Mouse (Mus musculus) heart, postnatal 14 days (tissue): ENCODE measurements around the gene Pacs2. TPM values are rescaled to one million over a fixed set of nuclear protein-coding genes. Genes with fewer than 3 reads are reported as not detected.
A peak's percentile ranks its signal among the peaks of the same experiment; 100 is the strongest.

Experiments
- DNase-seq, 2 experiments: peaks; one replicate each; pipeline ENCODE4 v3.0.0; 2021 to 2022
- intact Hi-C: fragments of 180-260 bp; cut with DNase I; formaldehyde crosslinking; loops from one replicate; pipeline ENCODE4 v1.15.1; 2025
- total RNA-seq, 2 experiments: library from RNA; stranded (reverse); gene quantifications; 2 replicates each; pipeline ENCODE4 v1.2.3; 2021

The Pacs2 gene
- total RNA-seq, 2 experiments from 2014 or later, result 29.0 to 32.1 TPM

DNA sequence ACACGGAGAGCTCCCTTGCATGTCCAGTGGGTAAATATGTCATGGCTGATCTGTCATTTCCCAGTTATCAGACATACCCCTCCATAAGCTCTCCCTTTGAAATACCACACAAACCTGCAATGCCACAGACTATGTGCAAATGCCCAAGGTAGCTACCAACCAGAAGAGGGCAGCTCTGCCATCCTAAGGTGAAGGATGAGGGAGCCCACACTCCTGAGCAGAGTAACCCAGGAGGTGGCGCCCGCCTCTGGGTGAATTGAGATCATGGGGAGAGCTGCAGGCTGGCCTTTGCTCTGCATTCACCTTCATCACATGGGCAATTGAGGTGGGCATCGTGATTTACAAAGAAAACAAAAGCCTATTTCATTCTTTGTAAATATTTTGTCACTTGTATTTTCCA, 9.3 kb upstream of the Pacs2 start:
- peak; percentile 68 to 77 for DNase-seq

DNA sequence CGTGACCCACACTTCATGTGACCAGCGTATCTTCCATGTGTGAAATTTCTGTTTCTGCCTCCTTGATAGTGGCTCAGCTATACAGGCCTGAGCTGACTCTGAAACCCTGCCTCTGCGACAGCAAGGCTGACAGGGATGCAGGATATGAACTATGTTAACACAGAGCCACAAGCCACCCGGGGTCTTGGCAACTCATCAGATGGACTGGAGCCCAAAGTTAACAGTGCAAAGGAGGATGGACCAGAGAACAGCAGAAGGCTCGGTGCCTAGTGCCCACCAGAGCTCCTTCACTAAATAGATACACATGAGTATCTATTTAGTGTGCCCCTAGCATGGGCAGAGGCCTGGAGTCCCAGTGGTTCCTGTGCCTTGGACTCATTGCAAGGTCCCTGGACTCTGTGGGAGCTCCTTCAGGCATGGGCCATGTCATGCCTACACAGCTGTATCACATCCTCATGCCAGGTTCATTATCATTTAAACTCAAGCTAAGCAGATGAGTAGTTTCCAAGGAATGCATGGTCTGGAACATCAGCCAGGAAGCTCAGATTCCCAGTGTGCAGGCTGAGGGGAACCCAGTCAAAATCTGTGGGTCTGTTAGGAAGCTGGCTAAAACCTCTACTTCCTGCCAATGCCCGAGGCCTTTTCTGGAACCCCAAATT, 2.5 kb upstream of the Pacs2 start:
- DNase-seq, result peak; percentile 29 to 60
- intact Hi-C loops, result no loop called here

More for the DNA sequence above, 9.3 kb upstream of the Pacs2 start:
- intact Hi-C loops, result loop anchor here (2.0 kb wide), 3 partner anchors 40 to 150 kb away; no protein-coding TSS in a partner anchor

DNA sequence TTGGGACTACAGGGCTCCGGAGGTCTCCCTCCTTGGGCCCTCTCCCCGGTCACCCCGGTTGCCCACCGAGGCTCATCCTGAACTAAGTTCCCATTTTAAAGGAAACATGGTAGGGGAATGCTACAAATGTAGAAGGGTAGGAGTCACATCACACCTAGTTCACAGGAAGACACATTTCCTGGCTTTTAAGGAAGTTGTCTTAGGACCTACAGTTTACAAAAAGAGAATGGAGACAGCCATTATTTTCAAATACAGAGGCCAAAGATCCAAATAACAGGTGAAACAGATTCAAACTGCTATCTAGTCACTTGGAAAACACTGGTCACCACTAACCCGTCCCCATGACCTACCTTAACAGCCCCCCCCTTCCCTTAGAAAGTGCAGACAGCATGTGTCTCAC, 1.9 kb upstream of the Pacs2 start:
- no peak for DNase-seq
- intact Hi-C loops, result no loop called here

DNA sequence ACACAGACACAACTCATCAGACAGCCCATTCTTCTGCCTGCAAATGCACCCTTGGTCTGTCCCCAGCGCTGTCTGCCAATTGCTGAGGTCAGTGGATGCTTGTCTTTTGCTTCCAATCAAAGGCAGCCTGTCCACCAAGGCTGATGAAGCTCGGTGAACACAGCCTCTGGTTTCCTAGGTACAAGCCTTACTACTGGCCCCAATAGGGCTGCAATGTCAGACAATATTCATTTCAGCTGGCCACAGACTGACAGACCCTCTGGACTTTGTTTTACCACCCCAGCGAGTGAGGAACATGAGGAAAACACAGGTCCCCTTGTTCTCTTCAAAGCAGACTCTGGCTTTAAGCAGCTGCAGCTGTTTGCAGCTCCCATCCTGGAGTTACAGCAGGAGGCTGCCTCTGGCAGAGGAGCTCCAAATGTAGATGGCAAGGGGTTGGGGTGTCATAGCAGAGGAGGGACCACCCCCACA, 1.3 kb upstream of the Pacs2 start:
- peak; percentile 39 to 55 for DNase-seq

DNA sequence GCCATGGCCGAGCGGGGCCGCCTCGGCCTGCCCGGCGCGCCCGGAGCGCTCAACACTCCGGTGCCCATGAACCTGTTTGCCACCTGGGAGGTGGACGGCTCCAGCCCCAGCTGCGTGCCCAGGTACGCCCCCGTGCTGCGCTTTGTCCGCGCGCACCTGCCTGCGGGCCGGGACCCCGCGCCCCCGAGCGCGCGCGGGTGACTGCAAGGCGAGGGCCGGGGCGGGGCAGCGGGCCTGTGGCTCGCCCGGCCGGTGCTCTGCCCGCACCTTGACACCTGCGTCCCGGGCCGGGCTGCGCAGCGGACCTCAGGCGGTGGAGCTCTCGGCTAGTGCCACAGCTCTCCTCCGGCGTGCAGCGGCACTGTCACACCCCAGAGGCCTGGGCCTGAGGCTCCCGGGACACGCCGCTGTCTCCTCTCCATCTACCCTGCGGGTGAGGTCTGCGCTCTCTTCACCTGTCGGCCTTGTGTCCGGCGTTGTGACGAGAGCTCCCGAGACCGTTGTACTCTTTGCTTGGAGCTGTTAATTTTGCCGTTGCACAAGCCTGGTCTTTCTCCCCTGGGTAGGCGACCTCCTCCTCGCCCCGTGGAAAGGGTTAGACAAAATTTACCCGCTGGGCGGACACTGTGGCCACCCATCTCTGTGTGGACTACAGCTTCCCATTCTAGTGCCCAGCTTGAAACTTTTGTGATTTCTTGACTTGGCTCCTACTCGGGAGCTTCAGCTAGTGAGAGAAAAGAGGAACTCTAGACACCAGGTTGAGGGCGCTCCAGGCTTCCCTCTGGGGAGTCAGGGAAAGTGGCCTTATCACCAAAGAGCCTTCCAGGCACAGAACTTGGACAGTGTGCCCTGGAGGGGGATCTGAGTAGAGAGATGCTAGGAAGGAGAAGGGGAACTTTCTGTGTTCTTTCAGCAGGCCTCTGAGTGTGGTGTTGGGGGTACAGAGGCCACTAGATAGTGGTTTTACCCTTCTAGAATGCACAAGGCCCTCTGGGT, 551 bp downstream of the Pacs2 start:
- DNase-seq, result peak; percentile 37 to 38
- intact Hi-C loops, result loop anchor here (2.0 kb wide), 1 partner anchor 60 kb away; the partner anchor contains the start of gene Tex22

More for the DNA sequence above, 1.3 kb upstream of the Pacs2 start:
- intact Hi-C loops, result no loop called here

DNA sequence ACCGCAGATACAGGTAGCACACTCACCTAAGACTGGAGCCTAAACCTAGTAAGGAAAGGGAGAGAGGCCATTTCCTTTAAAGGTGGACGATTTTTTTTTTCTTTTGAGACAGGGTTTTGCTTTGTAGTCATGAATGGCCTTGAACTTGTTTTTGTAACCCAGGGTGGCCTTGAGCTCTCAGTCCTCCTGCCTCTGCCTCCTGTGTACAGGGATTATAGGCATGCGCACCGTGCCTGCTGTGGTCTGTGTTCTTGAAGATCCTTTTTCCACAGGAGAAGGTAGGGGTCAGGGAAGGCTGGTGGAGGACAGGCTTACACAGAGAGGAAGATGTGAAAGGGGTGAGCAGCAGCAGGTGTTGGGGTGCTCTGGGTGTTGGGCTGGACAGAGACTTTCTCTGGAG, 1.6 kb downstream of the Pacs2 start:
- intact Hi-C loops, result loop anchor here (2.0 kb wide), 1 partner anchor 59 kb away; the partner anchor contains the start of gene Tex22
- no peak for DNase-seq

DNA sequence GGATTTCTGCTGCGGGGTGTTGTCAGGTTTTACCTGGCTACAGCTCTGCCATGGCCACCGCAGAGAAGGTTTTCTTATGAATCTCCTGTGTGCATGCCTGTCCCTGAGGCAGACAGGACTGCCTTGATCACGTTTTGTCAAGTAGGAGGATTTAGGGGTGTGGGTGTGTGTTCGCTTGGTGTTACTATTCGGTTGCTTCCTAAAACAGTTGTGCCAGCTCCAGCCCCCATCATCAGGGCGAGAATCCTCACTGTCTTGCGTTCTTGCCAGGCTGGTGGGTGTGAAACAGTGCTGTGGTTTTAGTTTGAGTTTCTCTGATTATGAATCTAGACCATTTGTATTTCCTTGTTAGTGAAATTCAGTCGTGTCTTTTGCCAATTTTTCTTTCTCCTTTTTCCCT, 2.7 kb downstream of the Pacs2 start:
- intact Hi-C loops, result no loop called here
- no peak for DNase-seq

DNA sequence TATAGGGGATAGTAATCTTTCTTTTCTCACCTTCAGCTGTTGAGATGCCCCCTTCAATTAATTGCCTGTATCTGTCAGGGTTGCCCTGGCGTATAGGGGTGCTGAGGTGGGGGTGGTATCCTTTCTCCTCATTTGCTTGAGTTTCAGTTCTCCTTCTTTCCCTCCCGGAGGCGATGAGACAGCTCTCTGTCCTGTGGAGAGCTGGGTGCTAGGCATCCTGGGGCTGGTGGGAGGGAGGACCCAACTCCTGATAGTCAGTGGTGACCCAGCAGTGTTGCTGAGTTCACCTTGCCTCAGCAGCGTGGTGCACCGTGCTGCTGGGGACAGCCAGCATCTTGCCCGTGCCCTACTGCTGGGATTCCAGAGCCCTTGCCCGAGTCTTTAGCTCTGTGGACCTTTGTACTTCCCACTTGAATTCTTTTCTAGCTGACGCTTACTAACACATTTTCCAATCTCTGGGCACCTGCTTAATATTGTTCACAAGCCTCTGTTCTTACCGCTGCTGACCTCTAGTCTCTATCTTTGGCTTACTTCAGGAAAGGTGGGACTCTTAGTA, 3.2 kb downstream of the Pacs2 start:
- DNase-seq, result no peak

DNA sequence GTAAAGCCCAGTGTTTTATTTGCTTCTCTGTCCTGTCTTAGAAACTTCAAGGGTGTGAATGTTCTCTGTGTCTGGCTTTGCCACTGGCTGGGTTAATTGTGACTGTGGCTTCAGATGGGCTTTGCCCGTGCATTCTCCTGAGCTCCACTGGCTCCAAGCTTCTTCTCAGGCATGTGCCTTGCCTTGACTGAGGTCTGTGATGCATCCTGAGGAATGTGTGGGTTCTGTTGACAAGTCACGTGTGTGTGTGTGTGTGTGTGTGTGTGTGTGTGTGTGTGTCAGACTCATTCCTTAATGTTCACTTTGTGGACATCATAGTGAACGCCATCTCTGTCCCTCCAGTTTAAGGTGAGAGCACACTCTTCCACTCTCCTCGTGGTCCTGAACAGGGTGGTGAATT, 4.5 kb downstream of the Pacs2 start:
- no peak for DNase-seq
- intact Hi-C loops, result no loop called here

More for the DNA sequence above, 3.2 kb downstream of the Pacs2 start:
- intact Hi-C loops, result no loop called here

DNA sequence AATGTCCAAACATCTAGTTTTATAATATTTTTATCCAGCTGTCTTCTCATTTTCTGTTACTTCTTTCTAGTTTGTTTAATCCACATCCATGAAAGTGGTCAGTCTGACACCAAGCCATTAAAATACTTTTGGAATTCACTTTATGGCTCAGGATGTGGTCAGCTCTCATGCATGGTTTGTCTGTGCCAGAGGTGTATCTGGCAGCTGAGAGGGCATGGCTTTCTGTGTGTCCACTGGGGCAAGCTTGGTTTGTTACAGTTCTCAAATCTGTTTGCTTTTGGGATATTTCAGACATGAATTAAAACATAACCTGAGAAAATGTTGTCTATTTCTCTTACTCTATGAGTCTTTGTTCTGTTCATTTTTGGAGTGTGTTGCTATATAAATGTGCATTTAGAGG, 7.2 kb downstream of the Pacs2 start:
- DNase-seq, result no peak
- intact Hi-C loops, result no loop called here

DNA sequence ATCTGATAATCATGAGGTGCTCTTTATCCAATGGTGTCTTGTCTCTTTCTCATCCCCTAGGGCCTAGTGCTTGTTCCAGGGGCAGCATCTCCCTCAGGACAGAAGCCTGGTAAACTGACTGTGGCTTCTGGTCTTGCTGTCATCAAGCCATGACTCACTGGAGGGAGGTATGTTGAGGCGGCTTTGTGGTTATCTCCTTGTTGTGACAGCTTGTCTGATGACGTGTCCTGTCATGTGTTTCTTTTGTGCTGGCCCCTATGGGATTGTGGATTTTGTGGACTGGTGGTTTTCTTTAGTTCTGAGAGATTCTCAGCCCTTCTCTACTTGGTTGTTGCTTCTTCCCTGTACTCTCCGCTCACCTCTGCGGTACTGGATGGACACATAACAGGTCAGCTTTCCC, 8.8 kb downstream of the Pacs2 start:
- DNase-seq, result no peak
- intact Hi-C loops, result no loop called here

DNA sequence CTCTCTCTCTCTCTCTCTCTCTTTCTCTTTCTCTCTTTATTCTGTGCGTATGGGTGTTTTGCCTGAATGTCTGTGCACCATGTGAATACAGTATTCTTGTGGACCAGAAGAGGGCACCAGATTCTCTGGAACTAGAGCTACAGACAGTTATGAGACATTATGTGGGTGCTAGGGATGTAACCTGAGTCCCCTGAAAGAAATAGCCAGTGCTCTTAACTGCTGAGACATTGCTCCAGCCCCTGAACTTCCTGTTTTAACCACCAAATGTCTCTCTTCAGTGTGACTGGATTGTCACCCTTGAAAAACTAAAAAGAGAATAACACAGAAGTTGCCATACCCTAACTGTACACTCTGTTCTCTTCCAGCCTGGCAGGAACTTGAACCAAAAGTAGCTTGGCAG, 12.2 kb downstream of the Pacs2 start:
- DNase-seq, result no peak
- intact Hi-C loops, result no loop called here

DNA sequence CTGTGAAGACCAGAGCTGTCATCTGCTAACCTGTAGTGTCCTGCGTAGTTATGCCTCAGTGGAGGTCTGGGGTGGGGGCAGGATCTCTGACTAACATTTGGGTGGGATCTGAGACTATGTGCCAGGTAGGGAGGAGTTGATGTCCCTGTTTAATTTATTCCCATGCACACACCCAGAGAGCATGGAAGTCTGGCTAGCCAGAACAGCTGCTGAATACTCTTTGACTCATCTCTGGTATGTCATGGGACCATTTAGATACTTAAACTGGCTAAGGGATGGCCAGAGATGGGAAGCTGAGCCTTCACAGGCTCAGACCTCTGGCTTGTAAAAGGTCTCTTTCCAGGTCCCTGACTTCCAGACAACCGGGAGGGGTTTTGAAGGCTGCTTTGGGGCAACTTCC, 13.2 kb downstream of the Pacs2 start:
- intact Hi-C loops, result no loop called here
- no peak for DNase-seq

DNA sequence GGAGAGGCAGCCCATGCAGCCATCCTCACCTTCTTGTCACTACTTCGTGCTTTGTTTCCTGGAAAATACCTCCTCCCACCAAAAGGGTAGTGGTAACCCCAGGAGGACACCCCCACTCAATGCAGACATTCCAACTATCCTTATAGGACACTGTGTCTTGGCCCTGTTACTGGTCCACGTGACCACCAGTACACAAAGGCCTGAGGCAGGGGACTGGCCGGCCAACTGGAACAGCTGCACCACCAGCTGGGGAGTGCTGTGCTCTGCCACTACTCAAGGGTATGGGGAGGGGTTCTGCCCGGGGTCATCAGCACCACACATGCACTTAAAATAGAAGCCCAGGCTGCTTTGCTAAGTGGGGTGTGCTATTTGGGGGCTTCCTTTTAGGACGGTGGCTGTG, 13.8 kb downstream of the Pacs2 start:
- intact Hi-C loops, result no loop called here
- no peak for DNase-seq

DNA sequence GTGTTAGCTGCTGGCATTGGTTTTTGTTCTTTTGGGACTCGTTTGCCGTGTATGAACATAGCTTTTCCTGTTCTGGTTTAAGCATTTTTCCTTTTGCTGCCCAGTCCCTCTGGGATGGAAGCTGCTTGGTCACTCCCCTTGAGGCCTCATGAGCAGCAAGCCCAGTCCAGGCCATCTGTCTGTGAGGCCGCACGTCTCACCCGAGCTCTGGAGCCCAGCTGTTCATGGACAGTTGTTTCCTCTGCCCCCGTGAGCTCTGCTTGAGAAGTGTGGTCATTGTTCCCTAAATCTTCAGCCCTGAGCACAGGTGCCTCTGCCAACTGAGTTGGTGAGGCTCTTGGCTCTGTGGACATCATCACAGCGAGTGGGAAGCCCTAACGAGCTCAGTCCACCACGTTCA, 14.6 kb downstream of the Pacs2 start:
- peak in 1 of 2 experiments; percentile 37 for DNase-seq
- intact Hi-C loops, result no loop called here

DNA sequence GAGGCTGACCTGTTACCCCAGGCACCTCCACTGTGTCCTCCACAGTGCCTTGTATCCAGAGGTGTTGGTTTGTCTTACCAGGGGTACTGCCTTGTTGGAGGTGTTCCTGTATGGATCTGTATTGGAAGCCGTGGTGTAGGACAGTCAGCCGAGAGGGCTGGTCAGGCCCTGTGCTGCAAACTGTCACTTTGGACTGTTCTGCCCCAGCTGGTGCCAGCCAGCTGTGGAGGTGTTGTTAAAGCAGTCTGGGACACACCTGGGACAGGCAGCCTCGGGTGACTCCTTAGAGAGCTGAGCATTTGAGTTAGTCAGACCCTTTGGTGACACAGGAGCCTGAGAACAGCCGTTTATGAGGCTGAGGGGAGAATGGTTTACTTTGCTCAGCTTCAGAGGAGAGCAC, 15.7 kb downstream of the Pacs2 start:
- intact Hi-C loops, result no loop called here
- no peak for DNase-seq

DNA sequence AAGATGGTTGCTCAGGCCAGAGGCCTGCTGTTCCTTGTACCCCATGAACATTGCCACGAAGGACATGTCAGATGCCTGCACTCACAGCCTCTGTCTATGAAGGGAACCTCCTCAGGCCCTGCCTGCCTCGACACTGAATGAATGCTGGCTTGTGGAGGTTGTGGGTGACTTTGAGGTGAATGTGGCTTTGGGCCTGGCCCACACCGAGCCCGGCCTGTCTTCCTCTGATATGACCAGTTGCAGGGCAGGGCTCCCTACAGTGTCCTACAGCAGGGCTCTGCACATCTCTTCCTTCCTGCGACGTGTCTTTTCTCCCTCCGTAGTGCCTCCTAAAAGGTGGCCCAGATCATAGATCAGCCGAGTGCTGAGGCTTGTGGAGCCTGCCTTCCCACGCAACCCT, 16.7 kb downstream of the Pacs2 start:
- intact Hi-C loops, result no loop called here
- no peak for DNase-seq

DNA sequence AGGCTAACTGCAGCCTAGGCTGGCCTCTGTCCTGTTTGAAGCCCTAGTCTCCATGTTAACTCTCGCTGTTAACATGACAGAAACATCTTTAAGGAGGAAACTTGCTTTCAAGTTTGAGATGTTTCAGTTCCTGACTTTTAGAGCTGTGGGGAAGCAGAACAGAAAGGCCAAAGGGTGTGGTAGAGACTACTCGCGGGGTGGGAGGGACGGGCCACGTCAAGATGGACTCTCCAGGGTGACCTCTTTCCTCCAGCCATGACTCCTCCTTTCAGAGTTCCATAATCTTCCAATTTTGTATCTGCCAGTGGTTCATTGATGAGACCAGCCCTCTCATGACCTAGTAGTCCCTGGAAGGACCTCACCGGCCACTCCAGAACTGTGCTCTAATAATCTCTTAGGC, 17.1 kb downstream of the Pacs2 start:
- intact Hi-C loops, result no loop called here
- no peak for DNase-seq

DNA sequence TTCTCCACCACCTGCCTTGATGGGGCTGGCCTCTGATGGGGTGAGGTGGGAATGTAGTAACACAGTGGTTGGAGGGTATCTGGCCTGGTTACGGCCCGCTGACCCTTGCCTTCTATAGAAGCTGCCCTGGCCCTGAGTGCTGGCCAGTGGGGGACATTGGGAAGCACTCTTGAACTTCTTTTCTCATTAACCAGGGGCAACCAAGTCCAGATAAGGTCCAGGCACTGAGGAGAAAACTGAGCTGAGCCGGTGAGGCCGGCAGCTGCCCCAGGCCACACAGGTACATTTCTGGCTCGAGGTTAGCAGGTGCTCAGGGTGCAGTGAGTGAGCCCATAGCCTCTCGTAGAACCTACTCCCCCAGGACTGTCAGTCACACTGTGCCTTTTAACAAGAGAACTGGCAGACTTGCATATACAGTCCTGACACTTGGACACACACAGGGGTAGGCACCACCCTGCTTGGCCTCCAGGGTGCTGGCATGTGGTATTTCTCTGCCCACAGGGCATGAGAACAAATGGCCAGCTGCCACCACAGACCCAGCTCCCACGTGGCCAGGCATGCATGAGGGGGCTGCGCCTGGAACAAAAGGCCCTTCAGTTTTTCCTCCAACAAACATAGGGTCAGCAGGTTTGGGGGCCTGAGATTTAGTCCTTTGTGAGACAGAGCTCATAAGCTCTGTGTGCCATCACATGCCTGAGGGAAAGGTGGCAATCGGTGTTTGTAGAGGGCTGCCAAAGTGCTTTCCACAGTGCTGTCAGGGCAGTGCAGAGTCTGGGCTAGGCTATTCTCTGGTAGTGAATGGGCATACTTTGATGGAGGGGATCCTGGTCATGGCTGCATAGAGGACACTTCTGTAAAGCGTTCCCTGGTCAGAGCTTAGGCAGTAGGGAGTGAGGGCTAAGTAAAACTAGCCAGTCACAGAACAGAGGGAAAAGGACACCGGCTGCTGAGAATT, 18.3 kb downstream of the Pacs2 start:
- DNase-seq, result peak; percentile 44 to 52
- intact Hi-C loops, result no loop called here

DNA sequence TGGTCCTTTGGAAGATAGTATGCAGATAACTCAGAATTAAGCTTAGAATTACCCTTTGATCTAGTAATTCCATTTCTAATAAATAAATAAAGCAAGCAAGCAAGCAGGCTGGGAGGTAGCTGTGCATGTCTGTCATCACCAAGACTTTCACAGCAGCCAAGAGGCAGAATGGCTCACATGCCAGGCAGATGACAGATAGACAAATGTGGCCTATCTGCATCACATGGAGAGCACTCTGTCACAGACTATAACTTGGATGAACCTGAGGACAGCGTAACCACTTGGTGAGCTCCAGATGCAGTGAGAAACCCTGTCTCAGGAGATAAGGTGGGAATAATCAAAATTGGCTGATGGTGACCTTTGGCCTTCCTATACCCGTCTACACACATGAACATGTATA, 20.8 kb downstream of the Pacs2 start:
- no peak for DNase-seq
- intact Hi-C loops, result no loop called here
